Mouse (Mus musculus) stomach, embryonic 15.5 days (tissue): Measurements from ENCODE around the gene Ubqln3. TPM values are rescaled to one million over a fixed set of nuclear protein-coding genes. Genes with fewer than 3 reads are reported as not detected.

ENCODE experiments used
- ATAC-seq: fragments of 200-750 bp; cut with Nextera tagmentation; 2 replicates; pipeline ENCODE4 v1.8.0; 2017; ENCODE audit warnings: low read depth, moderate number of reproducible peaks, moderate TSS enrichment; ENCODE audit not compliant: insufficient read depth, low FRiP score
- H3K27ac ChIP-seq: fragments of 300-500 bp; sonication (generic); 2 replicates; pipeline ENCODE4 v1.5.1; 2015; ENCODE audit warnings: mild to moderate bottlenecking, inconsistent platforms
- H3K27me3 ChIP-seq: fragments of 300-500 bp; sonication (generic); replicated peaks from 2 replicates; pipeline ENCODE4 v1.6.1; 2015; ENCODE audit warnings: inconsistent platforms
- H3K36me3 ChIP-seq: fragments of 300-500 bp; sonication (generic); 2 replicates; pipeline ENCODE4 v1.6.1; 2015; ENCODE audit warnings: inconsistent platforms
- H3K4me1 ChIP-seq: fragments of 300-500 bp; sonication (generic); 2 replicates; pipeline ENCODE4 v1.6.1; 2015; ENCODE audit warnings: inconsistent platforms
- H3K4me2 ChIP-seq: fragments of 300-500 bp; sonication (generic); 2 replicates; pipeline ENCODE4 v1.6.1; 2015; ENCODE audit warnings: mild to moderate bottlenecking, inconsistent platforms
- H3K4me3 ChIP-seq: fragments of 300-500 bp; sonication (generic); replicated peaks from 2 replicates; pipeline ENCODE4 v1.5.1; 2015; ENCODE audit warnings: inconsistent platforms
- H3K9ac ChIP-seq: fragments of 300-500 bp; sonication (generic); 2 replicates; pipeline ENCODE4 v1.6.1; 2015; ENCODE audit warnings: inconsistent platforms
- H3K9me3 ChIP-seq: fragments of 300-500 bp; sonication (generic); 2 replicates; pipeline ENCODE4 v1.6.1; 2016; ENCODE audit warnings: inconsistent platforms
- WGBS: fragments of 180-500 bp; shearing (Covaris S2); methylation state at CpG from one replicate; pipeline ENCODE4 v1.1.7; 2015; 5-methylcytosine and 5-hydroxymethylcytosine counted together
- polyA plus RNA-seq: library from polyadenylated mRNA; unstranded; fragments of >200 nt; fragmentation: Nextera tagmentation; extraction: Ambion mirVana; gene quantifications from 2 replicates; pipeline ENCODE4 v1.2.1, GENCODE M21; 2015

Gene Ubqln3
- polyA plus RNA-seq, 1 experiment from 2014 or later: not detected

DNA sequence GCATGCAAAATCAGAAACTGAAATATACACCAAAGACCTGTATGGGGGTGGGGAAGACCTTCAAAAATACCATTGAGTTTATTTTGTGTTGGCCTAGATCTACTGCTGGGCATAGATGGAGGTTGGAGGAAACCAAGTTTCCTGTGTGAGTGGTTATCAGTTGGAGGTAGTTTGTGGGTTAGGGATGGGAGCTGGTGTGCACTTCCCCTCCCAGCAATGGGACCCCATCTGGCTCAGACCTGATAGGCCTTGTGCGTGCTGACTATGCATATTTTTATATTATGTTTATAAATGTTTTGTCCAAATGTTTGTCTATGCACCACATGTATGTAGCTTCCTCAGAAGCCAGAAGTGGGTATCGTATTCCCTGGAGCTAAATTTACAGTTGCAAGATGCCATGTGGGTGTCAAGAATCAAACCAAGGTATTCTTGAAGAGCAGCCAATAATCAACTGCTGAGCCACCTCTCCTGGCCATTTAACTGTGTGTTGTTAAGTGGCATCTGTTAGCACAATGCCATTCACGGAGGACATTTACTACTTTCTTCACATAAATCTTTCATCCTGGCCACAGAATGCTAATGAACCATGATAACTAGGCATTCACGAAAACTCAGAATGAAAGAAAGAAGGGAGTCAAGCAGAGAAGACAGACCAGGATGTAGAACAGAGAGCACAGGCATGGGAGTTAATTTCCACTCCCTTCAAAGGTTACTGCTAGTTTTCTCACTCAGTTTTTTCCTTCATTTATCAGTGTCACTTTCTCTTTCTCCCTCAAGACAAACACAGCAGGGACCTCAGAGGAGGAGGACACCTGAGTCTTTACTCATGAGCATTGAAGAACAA, 38.9 kb downstream of the Ubqln3 start:
- H3K27me3 ChIP-seq: no peaks in the 10 kb centered on the region
- 56% methylated on average over 4 of the region's 4 CpGs for WGBS
- H3K4me3 ChIP-seq: no peak overlapping the region
- no peaks in the 10 kb centered on the region for H3K4me1 ChIP-seq
- no peak overlapping the region for H3K4me2 ChIP-seq
- H3K27ac ChIP-seq: no peak overlapping the region
- no peak overlapping the region for H3K9ac ChIP-seq
- H3K36me3 ChIP-seq: no peaks in the 10 kb centered on the region
- ATAC-seq: no peak
- no peaks in the 10 kb centered on the region for H3K9me3 ChIP-seq

Other genes starting within 250 kb of the Ubqln3 start
- not detected in 2 replicates for gene Olfr64, start 248.8 kb downstream of the Ubqln3 start, polyA plus RNA-seq
- not detected in 2 replicates for gene Olfr65, start 239.8 kb downstream of the Ubqln3 start, polyA plus RNA-seq
- gene Olfr631, start 214.5 kb downstream of the Ubqln3 start, polyA plus RNA-seq: not detected in 2 replicates
- gene Olfr632, start 208.9 kb downstream of the Ubqln3 start, polyA plus RNA-seq: not detected in 2 replicates
- gene Olfr633, start 198.8 kb downstream of the Ubqln3 start, polyA plus RNA-seq: not detected in 2 replicates
- not detected in 2 replicates for gene Olfr635, start 172.1 kb downstream of the Ubqln3 start, polyA plus RNA-seq
- not detected in 2 replicates for gene Olfr638, start 144.5 kb downstream of the Ubqln3 start, polyA plus RNA-seq
- not detected in 2 replicates for gene Olfr639, start 126.0 kb downstream of the Ubqln3 start, polyA plus RNA-seq
- gene Olfr640, start 117.7 kb downstream of the Ubqln3 start, polyA plus RNA-seq: not detected in 2 replicates
- not detected in 2 replicates for gene Olfr641, start 107.8 kb downstream of the Ubqln3 start, polyA plus RNA-seq
- gene Olfr642, start 90.6 kb downstream of the Ubqln3 start, polyA plus RNA-seq: not detected in 2 replicates
- gene 4930516K23Rik, start 81.8 kb downstream of the Ubqln3 start, polyA plus RNA-seq: not detected in 2 replicates
- not detected in 2 replicates for gene Olfr644, start 71.4 kb downstream of the Ubqln3 start, polyA plus RNA-seq
- not detected in 2 replicates for gene Olfr645, start 57.8 kb downstream of the Ubqln3 start, polyA plus RNA-seq
- gene Olfr646, start 38.4 kb downstream of the Ubqln3 start, polyA plus RNA-seq: not detected in 2 replicates
- gene Ubqln5, start 13.5 kb downstream of the Ubqln3 start, polyA plus RNA-seq: not detected in 2 replicates
- not detected in 2 replicates for gene Olfr643, start 5.9 kb downstream of the Ubqln3 start, polyA plus RNA-seq
- not detected in 2 replicates for gene Ubqlnl, start 7.3 kb upstream of the Ubqln3 start, polyA plus RNA-seq
- gene Olfm5, start 21.6 kb upstream of the Ubqln3 start, polyA plus RNA-seq: not detected in 2 replicates
- 0.24 and 0.26 TPM in 2 replicates for gene Olfr648, start 40.1 kb upstream of the Ubqln3 start, polyA plus RNA-seq
- not detected in 2 replicates for gene Olfr649, start 52.7 kb upstream of the Ubqln3 start, polyA plus RNA-seq
- gene Trim6, start 75.5 kb upstream of the Ubqln3 start, polyA plus RNA-seq: 0.97 and 1.1 TPM in 2 replicates
- 2.1 and 2.4 TPM in 2 replicates for gene Trim34a, start 101.2 kb upstream of the Ubqln3 start, polyA plus RNA-seq
- 0.50 and 0.61 TPM in 2 replicates for gene Trim5, start 144.8 kb upstream of the Ubqln3 start, polyA plus RNA-seq
- 6.2 TPM in 2 replicates for gene Trim12a, start 172.2 kb upstream of the Ubqln3 start, polyA plus RNA-seq
- gene Trim34b, start 186.2 kb upstream of the Ubqln3 start, polyA plus RNA-seq: 0.06 TPM in 1 of 2 replicates, not detected in the other
- 2.4 and 2.5 TPM in 2 replicates for gene Trim12c, start 210.1 kb upstream of the Ubqln3 start, polyA plus RNA-seq
- 0.19 and 0.33 TPM in 2 replicates for gene Trim30b, start 226.6 kb upstream of the Ubqln3 start, polyA plus RNA-seq